Comparison of ENCODE assay signal across 8 mouse cellular contexts in the genomic region with DNA sequence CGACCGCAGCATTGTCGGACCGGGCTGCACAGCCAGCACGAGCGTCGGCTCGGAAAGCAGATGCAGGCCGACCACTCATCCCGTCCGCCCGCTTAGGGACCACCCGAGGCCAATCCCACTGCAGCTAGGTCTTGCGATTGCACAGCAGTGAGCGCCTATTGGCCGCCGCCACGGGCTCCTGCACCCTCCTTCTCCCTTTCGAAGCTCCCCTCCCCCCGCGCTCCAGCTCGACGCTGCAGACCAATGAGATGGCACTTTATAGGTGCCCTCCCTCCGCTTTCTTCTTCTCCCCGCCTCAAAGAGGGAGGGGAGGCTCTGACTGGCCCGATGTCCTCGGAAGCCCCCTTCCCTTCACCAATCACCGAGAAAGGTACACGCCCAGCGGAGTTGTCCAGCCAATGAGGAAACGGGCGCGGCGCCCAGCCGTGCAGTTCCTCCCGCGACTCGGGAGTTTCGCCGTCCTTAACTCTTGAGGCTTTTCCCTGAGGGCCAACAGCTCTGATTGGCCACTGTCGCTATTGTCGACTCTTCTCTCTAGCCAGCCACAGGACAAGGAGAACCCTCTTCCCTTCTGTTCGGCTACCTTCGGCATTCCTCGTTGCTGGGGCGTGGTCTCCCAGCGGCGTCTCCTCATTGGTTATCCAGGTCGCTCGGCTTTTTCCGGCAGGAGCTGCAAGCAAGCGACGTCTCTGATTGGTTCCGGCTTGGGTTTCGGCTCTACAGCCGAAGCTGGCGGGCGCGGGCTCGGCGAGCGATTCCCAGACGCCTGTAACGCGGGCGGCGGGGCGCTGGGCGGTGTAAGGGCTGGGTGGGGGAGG. TPM values are rescaled to one million over a fixed set of nuclear protein-coding genes. Genes with fewer than 3 reads are reported as not detected.
DNase-seq lines count a peak whose midpoint lies in the region; ATAC-seq and TF ChIP-seq lines count a peak whose summit lies in the region.

A gene (plus strand): TSS at position 373 of the 818 bp plus-strand sequence.

- peak; percentile 94 for ATAC-seq in embryonic facial prominence, embryonic 13.5 days (ENCODE audit: insufficient number of reproducible peaks, insufficient read depth, low FRiP score, low TSS enrichment, low read depth)
- ATAC-seq in limb, embryonic 12.5 days (ENCODE audit: insufficient number of reproducible peaks, insufficient read depth, low FRiP score, low TSS enrichment, low read depth): peak; percentile 95
- ATAC-seq in midbrain, embryonic 15.5 days (replicated peaks): peak; percentile 95

- H3K9ac ChIP-seq in embryonic facial prominence, embryonic 13.5 days: peak within 1 kb of the TSS; percentile 92
- peak within 1 kb of the TSS; percentile 97 for H3K9ac ChIP-seq in limb, embryonic 12.5 days (replicated peaks)
- peak within 1 kb of the TSS; percentile 94 for H3K9ac ChIP-seq in midbrain, embryonic 15.5 days

- no peak for TF ChIP-seq CTCF in kidney, adult 2 months (conservative IDR thresholded peaks at IDR 0.05; ENCODE audit: insufficient read depth, insufficient read length, low read depth, low read length)
- no peak for TF ChIP-seq CTCF in spleen, adult 2 months (IDR thresholded peaks at IDR 0.05; ENCODE audit: extremely low read depth, insufficient read depth, insufficient read length, insufficient replicate concordance)

- peak; percentile 99 for DNase-seq in 3134 (ENCODE audit: extremely low read depth, insufficient read length, low spot score)
- peak; percentile 99 for DNase-seq in adrenal gland, postnatal 36 days
- peak; percentile 100 for DNase-seq in heart, adult 18-20 months
- peak; percentile 100 for DNase-seq in kidney, adult 2 months
- DNase-seq in spleen, adult 2 months (ENCODE audit: low read depth in 1 of 2, low spot score in 2 of 2): peak; percentile 98 to 99

- under 1% methylated on average over 69 of the region's 69 CpGs for WGBS in embryonic facial prominence, embryonic 13.5 days
- WGBS in kidney, adult 2 months: under 1% methylated on average over 69 of the region's 69 CpGs
- 1% methylated on average over 63 of the region's 69 CpGs for WGBS in limb, embryonic 12.5 days
- under 1% methylated on average over 69 of the region's 69 CpGs for WGBS in midbrain, embryonic 15.5 days
- under 1% methylated on average over 69 of the region's 69 CpGs for WGBS in spleen, adult 2 months

- H3K9me3 ChIP-seq in embryonic facial prominence, embryonic 13.5 days: no peaks in the 10 kb centered on the region
- no peaks in the 10 kb centered on the region for H3K9me3 ChIP-seq in limb, embryonic 12.5 days
- H3K9me3 ChIP-seq in midbrain, embryonic 15.5 days: no peaks in the 10 kb centered on the region

- H3K36me3 ChIP-seq in embryonic facial prominence, embryonic 13.5 days: no peaks in the 10 kb centered on the region
- no peaks in the 10 kb centered on the region for H3K36me3 ChIP-seq in kidney, adult 2 months (ENCODE audit: control insufficient read depth, insufficient read depth, low read length)
- no peaks in the 10 kb centered on the region for H3K36me3 ChIP-seq in limb, embryonic 12.5 days
- H3K36me3 ChIP-seq in midbrain, embryonic 15.5 days (replicated peaks): no peaks in the 10 kb centered on the region
- no peaks in the 10 kb centered on the region for H3K36me3 ChIP-seq in spleen, adult 2 months (ENCODE audit: control insufficient read depth, insufficient read depth, low read length)

- peaks cover 19% of the 10 kb centered on the region for H3K4me1 ChIP-seq in embryonic facial prominence, embryonic 13.5 days
- peaks cover 2% of the 10 kb centered on the region; the same call in 1 of the 2 replicates for H3K4me1 ChIP-seq in kidney, adult 2 months (ENCODE audit: control insufficient read depth, insufficient read depth, low read length)
- peaks cover 18% of the 10 kb centered on the region for H3K4me1 ChIP-seq in limb, embryonic 12.5 days (replicated peaks)
- peaks cover 23% of the 10 kb centered on the region for H3K4me1 ChIP-seq in midbrain, embryonic 15.5 days
- H3K4me1 ChIP-seq in spleen, adult 2 months (ENCODE audit: control insufficient read depth, insufficient read depth, insufficient read length): peaks cover 5% of the 10 kb centered on the region; the same call in 1 of the 2 replicates

- peak within 1 kb of the TSS; percentile 94 for H3K4me3 ChIP-seq in embryonic facial prominence, embryonic 13.5 days
- H3K4me3 ChIP-seq in kidney, adult 2 months (ENCODE audit: insufficient read depth, low read depth, low read length): peak within 1 kb of the TSS; percentile 83
- H3K4me3 ChIP-seq in limb, embryonic 12.5 days (replicated peaks): peak within 1 kb of the TSS; percentile 89
- peak within 1 kb of the TSS; percentile 89 for H3K4me3 ChIP-seq in midbrain, embryonic 15.5 days
- peak within 1 kb of the TSS; percentile 86 for H3K4me3 ChIP-seq in spleen, adult 2 months (ENCODE audit: extremely low read depth, insufficient read depth, insufficient read length)

- peak; percentile 79 for TF ChIP-seq POLR2A in kidney, adult 2 months (IDR thresholded peaks at IDR 0.05; ENCODE audit: low read depth, low read length)
- peak; percentile 58 for TF ChIP-seq POLR2A in spleen, adult 2 months (IDR thresholded peaks at IDR 0.05; ENCODE audit: low read depth, low read length)

- peak within 1 kb of the TSS; percentile 100 for H3K27ac ChIP-seq in embryonic facial prominence, embryonic 13.5 days
- H3K27ac ChIP-seq in kidney, adult 2 months (ENCODE audit: insufficient read depth, low read depth, low read length): peak within 1 kb of the TSS; percentile 91
- H3K27ac ChIP-seq in limb, embryonic 12.5 days: peak within 1 kb of the TSS; percentile 100
- H3K27ac ChIP-seq in midbrain, embryonic 15.5 days: peak within 1 kb of the TSS; percentile 100
- H3K27ac ChIP-seq in spleen, adult 2 months (ENCODE audit: insufficient read depth, low read length): peak within 1 kb of the TSS; percentile 97

- peak within 1 kb of the TSS; percentile 84 for H3K4me2 ChIP-seq in embryonic facial prominence, embryonic 13.5 days
- H3K4me2 ChIP-seq in limb, embryonic 12.5 days: peak within 1 kb of the TSS; percentile 83
- peak within 1 kb of the TSS; percentile 75 for H3K4me2 ChIP-seq in midbrain, embryonic 15.5 days

- H3K27me3 ChIP-seq in embryonic facial prominence, embryonic 13.5 days: no peaks in the 10 kb centered on the region
- no peaks in the 10 kb centered on the region for H3K27me3 ChIP-seq in kidney, adult 2 months (replicated peaks; ENCODE audit: control insufficient read depth, insufficient read depth, low read length)
- H3K27me3 ChIP-seq in limb, embryonic 12.5 days: no peaks in the 10 kb centered on the region
- H3K27me3 ChIP-seq in midbrain, embryonic 15.5 days (replicated peaks): no peaks in the 10 kb centered on the region
- H3K27me3 ChIP-seq in spleen, adult 2 months (ENCODE audit: control insufficient read depth, insufficient read depth, low read length): no peaks in the 10 kb centered on the region

RNA-seq across cellular contexts. Expression of the gene that starts here (rescaled TPM):
- total RNA-seq in adrenal gland, postnatal 36 days (2021): 10 to 100 TPM; 59.0 to 70.0 TPM
- polyA plus RNA-seq in embryonic facial prominence, embryonic 13.5 days (2015; fragmentation: Nextera tagmentation; extraction: Ambion mirVana): 72.2 and 75.2 TPM in 2 replicates
- 10 to 100 TPM; 49.9 to 53.8 TPM for total RNA-seq in heart, adult 18-20 months (2021)
- polyA plus RNA-seq in kidney, adult 2 months (2012; rRNA removed): 10.1 and 12.0 TPM in 2 replicates
- 65.6 and 68.6 TPM in 2 replicates for polyA plus RNA-seq in limb, embryonic 12.5 days (2016; fragmentation: Nextera tagmentation; extraction: Ambion mirVana)
- 164 and 167 TPM in 2 replicates for polyA plus RNA-seq in midbrain, embryonic 15.5 days (2015; fragmentation: Nextera tagmentation; extraction: Ambion mirVana)
- 7.3 and 9.7 TPM in 2 replicates for polyA plus RNA-seq in spleen, adult 2 months (2012; rRNA removed)

Comparison
In these comparisons a context has a peak if more than half of its experiments do, and no peak if none do; other contexts are left out.
1. Peak in every context shown above with its lines: DNase-seq, ATAC-seq, H3K4me3 ChIP-seq and H3K27ac ChIP-seq.